Mouse (Mus musculus) ES-Bruce4 (cell line): ENCODE measurements at regions not wholly inside any gene's neighbourhood (a gene's known extent, or its start where the extent isn't known, plus 50 kb on each side); places are given as distances from the start of the nearest gene placed in this dataset.

ENCODE experiments used
- H3K27ac ChIP-seq: 2 replicates; pipeline ENCODE4 v1.5.1; 2012; ENCODE audit warnings: low read length, inconsistent platforms; ENCODE audit not compliant: insufficient read depth
- H3K27me3 ChIP-seq: 2 replicates; pipeline ENCODE4 v1.6.1; 2012; ENCODE audit warnings: mild to moderate bottlenecking, low read length, inconsistent platforms; ENCODE audit not compliant: control insufficient read depth, poor library complexity, insufficient read depth, severe bottlenecking
- H3K36me3 ChIP-seq: 2 replicates; pipeline ENCODE4 v1.6.1; 2012; ENCODE audit warnings: inconsistent platforms, mild to moderate bottlenecking, low read length, moderate library complexity; ENCODE audit not compliant: control insufficient read depth, poor library complexity, insufficient read depth, severe bottlenecking
- H3K4me1 ChIP-seq: one replicate; pipeline ENCODE4 v1.8.1; 2011; ENCODE audit warnings: low read length; ENCODE audit not compliant: control insufficient read depth, insufficient read depth
- H3K4me3 ChIP-seq: 2 replicates; pipeline ENCODE4 v1.5.1; 2011; ENCODE audit warnings: low read depth, mild to moderate bottlenecking, low read length
- H3K9ac ChIP-seq: 2 replicates; pipeline ENCODE4 v1.6.1; 2012; ENCODE audit warnings: low read depth, mild to moderate bottlenecking, inconsistent platforms; ENCODE audit not compliant: poor library complexity, severe bottlenecking
- H3K9me3 ChIP-seq: replicated peaks from 2 replicates; pipeline ENCODE4 v1.6.1; 2012; ENCODE audit warnings: mild to moderate bottlenecking, low read length, inconsistent platforms; ENCODE audit not compliant: control insufficient read depth, poor library complexity, insufficient read depth, severe bottlenecking
- CTCF ChIP-seq: IDR thresholded peaks from one replicate; pipeline ENCODE4 v1.8.1; 2011; ENCODE audit warnings: low read depth, low read length
- EP300 ChIP-seq: IDR thresholded peaks from 2 replicates; pipeline ENCODE4 v1.6.1; 2011; ENCODE audit warnings: low read depth, low read length; ENCODE audit not compliant: insufficient read depth
- POLR2A ChIP-seq: IDR thresholded peaks from one replicate; pipeline ENCODE4 v1.8.1; 2011; ENCODE audit warnings: low read length; ENCODE audit not compliant: insufficient read depth

DNA sequence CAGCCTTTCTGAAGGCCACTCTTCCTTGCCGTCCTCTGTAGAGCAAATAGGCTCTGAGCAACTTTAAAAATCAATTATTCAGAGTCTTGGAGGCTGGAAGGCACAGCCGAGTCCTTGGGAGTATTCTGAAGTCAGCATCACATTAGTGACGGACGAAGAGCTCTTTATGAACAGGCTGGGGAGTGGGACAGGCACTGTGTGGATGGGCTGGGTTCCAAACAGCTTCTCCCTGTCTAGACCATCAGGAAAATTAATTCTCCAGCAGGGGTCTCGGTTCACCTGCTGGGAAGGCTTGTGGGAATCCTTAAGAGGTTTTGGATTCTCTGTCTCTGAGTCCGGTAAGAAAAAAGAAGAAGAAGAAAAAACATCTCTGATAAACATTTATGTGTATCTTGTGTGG, 110.9 kb downstream of the Gm9817 start:
- H3K9ac ChIP-seq, result no peak overlapping the region
- H3K27me3 ChIP-seq, result no peaks in the 10 kb centered on the region
- no peaks in the 10 kb centered on the region for H3K36me3 ChIP-seq
- no peak overlapping the region for H3K27ac ChIP-seq
- no peaks in the 10 kb centered on the region for H3K4me1 ChIP-seq
- no peak overlapping the region for H3K4me3 ChIP-seq
- no peak for TF ChIP-seq POLR2A
- TF ChIP-seq CTCF, result no peak
- TF ChIP-seq EP300, result no peak
- H3K9me3 ChIP-seq, result no peaks in the 10 kb centered on the region

DNA sequence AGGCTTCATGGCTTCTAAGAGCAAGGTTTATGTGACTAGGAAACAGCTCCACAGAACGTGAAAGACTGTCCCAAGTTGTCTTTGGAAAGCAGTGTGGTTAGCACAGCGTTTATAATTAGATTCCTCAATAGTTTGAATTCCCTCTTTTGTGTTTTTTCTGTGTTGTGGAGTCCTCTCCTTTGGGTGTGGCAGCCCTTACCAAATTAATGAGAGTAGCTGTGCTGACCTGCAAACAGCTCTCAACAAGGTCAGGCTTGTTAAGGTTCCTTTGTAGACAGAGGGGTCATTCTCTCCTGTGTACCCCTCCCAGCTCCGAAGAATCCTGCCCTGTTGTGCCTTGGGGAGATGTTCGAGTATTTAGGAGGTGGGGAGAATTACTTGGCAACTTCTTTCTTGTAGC, 111.7 kb downstream of the Gm9817 start:
- TF ChIP-seq CTCF (no peak), EP300 (no peak), POLR2A (no peak)
- H3K36me3 ChIP-seq, result no peaks in the 10 kb centered on the region
- no peaks in the 10 kb centered on the region for H3K27me3 ChIP-seq
- no peaks in the 10 kb centered on the region for H3K4me1 ChIP-seq
- no peaks in the 10 kb centered on the region for H3K9me3 ChIP-seq
- H3K4me3 ChIP-seq, result no peak overlapping the region
- no peak overlapping the region for H3K9ac ChIP-seq
- no peak overlapping the region for H3K27ac ChIP-seq

DNA sequence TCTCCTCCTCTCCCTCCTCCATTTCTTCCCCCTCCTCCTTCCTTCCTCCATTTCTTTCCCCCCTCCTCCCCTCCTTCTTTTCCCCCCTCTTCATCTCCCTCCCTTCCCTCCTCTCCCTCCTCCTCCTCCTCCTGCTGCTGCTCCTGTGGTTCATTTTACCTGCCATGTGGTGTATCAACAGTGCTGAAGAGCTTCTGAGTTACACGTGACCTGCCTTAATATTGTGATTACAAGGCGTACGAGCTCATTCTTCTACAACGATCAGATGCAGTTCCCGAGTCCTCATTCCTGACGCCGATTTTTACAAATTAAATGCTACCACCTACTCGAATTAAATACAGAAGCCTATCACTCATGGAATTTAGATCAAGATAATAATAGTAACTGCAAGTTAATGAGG, 113.6 kb downstream of the Gm9817 start:
- Histone ChIP-seq H3K27me3 (no peaks in the 10 kb centered on the region), H3K27ac (no peak overlapping the region), H3K9me3 (no peaks in the 10 kb centered on the region), H3K9ac (no peak overlapping the region), H3K36me3 (no peaks in the 10 kb centered on the region), H3K4me1 (no peaks in the 10 kb centered on the region), H3K4me3 (no peak overlapping the region)
- TF ChIP-seq POLR2A, result no peak
- TF ChIP-seq CTCF, result no peak
- TF ChIP-seq EP300, result no peak

DNA sequence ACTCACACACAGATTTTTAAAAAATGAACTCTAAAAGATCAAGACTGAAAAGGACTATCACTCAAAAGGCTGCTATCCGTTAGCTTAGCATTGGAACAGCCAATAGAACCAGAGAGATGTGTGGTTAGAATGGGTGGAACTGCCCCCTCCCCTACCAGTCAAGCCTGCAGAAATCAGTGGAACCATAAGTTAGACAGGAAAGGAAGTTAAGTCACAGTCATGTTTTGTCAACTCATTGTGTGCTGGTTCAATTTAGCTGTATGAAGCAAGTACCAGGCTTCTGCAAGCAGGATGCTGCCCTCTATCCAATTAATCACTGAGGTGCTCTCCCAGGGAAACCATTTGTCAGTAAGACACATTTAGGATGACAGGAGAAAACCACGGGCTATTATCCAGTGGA, 117.1 kb downstream of the Gm9817 start:
- no peaks in the 10 kb centered on the region for H3K36me3 ChIP-seq
- H3K4me3 ChIP-seq, result no peak overlapping the region
- H3K9me3 ChIP-seq, result no peaks in the 10 kb centered on the region
- no peaks in the 10 kb centered on the region for H3K4me1 ChIP-seq
- no peak overlapping the region for H3K27ac ChIP-seq
- no peak overlapping the region for H3K9ac ChIP-seq
- TF ChIP-seq CTCF (no peak), POLR2A (no peak), EP300 (no peak)
- H3K27me3 ChIP-seq, result no peaks in the 10 kb centered on the region

DNA sequence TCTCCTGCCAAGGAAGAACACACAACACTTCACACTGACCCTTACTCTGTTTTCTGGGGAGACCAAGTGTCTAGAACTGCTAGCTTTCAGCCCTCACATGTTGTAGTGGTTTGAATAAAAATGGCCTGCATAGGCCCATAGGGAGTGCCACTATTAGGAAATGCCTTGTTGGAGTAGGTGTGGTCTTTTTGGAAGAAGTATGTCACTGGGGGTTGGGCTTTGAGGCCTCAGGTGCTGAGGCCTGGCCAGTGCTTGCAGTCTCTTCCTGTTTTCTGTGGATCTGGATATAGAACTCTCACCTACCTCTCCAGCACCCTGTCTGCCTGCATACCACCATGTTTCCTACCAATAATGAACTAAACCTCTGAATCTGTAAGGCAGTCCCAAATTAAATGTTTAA, 117.9 kb downstream of the Gm9817 start:
- H3K36me3 ChIP-seq, result no peaks in the 10 kb centered on the region
- H3K27ac ChIP-seq, result no peak overlapping the region
- H3K27me3 ChIP-seq, result no peaks in the 10 kb centered on the region
- no peak for TF ChIP-seq EP300
- no peak for TF ChIP-seq POLR2A
- TF ChIP-seq CTCF, result no peak
- H3K9ac ChIP-seq, result no peak overlapping the region
- no peak overlapping the region for H3K4me3 ChIP-seq
- no peaks in the 10 kb centered on the region for H3K9me3 ChIP-seq
- no peaks in the 10 kb centered on the region for H3K4me1 ChIP-seq

DNA sequence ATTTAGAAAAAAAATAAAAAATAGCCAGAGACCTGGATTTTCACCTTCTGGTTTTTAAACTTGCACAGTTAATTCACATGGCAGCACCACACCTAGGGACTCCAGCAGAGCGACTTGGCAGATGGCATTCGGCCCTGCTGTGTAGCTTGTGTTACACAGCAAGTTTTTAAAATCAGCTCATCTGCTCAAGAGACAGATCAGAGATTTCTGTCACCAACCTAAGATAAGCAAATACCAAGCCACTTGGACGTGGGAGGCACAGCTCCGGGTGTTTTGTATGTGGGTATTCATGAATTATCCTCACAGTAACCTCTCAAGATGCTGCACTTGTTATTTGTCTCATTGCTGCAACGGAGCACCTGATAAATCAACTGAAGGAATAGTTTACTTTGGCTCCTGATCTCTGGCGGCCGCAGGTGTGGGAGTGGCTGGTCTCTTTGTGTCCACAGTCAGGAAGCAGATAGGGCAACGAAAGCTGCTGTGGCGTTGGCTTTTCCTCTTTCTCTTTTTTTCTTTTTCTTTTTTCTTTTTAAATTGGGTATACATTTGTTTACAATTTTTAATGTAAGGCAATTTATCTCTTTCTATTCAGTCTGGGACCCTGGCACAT, 122.1 kb downstream of the Gm9817 start:
- TF ChIP-seq EP300 (no peak), CTCF (no peak)
- H3K9ac ChIP-seq, result no peak overlapping the region
- H3K36me3 ChIP-seq, result no peaks in the 10 kb centered on the region
- H3K4me1 ChIP-seq, result no peaks in the 10 kb centered on the region
- H3K9me3 ChIP-seq, result no peaks in the 10 kb centered on the region
- H3K27ac ChIP-seq, result no peak overlapping the region
- no peak overlapping the region for H3K4me3 ChIP-seq
- no peaks in the 10 kb centered on the region for H3K27me3 ChIP-seq
